Comparison of ENCODE assay signal across 11 mouse cellular contexts in genomic region chr11:5778481-5778880, GRCm38 (mm10). TPM values are rescaled to one million over a fixed set of nuclear protein-coding genes. Genes with fewer than 3 reads are reported as not detected.
DNase-seq lines count a peak whose midpoint lies in the region; TF ChIP-seq lines count a peak whose summit lies in the region.
"Had no signal": no experiment of that assay in that cellular context is flagged by ENCODE, and none has a peak within 500 bp of the region (broad histone marks: within the 10 kb centered on the region; RNA-seq: fewer than 3 reads in every experiment).

No protein-coding gene starts in this region.

- H3K4me3 ChIP-seq in left cerebral cortex, adult 2 months = no peak overlapping the region
- H3K4me3 ChIP-seq: liver, embryonic 15.5 days had no signal

- no peak for DNase-seq in left cerebral cortex, adult 2 months (ENCODE audit: extremely low spot score in 1 of 2, low spot score in 2 of 2)
- no peak for DNase-seq in left cerebral cortex, adult 18-20 months (ENCODE audit: low spot score in 2 of 2)
- DNase-seq in 3T3-L1 (ENCODE audit: low read depth, low spot score) (peak; percentile 27), 416B (ENCODE audit: low read depth) (peak; percentile 55)
- no peak for DNase-seq in brain, embryonic 14.5 days (ENCODE audit: low read depth)
- no peak for DNase-seq in kidney, adult 11 months
- no peak for DNase-seq in kidney, postnatal 14 days
- DNase-seq: adrenal gland, adult 2 months; right cerebral cortex, postnatal 14 days had no signal

- intact Hi-C loops in left cerebral cortex, adult 2 months (cut with DNase I) = no loop called here

- TF ChIP-seq CTCF in left cerebral cortex, adult 2 months (IDR thresholded peaks at IDR 0.05) = peak; percentile 40
- peak; percentile 44; the same call in 1 of the 2 replicates for TF ChIP-seq CTCF in brain, embryonic 14.5 days (IDR thresholded peaks at IDR 0.05; ENCODE audit: borderline replicate concordance, extremely low read depth, insufficient read depth, insufficient read length)

- no peak overlapping the region for H3K27ac ChIP-seq in left cerebral cortex, adult 2 months
- H3K27ac ChIP-seq: hindbrain, embryonic 14.5 days; liver, embryonic 15.5 days had no signal

- TF ChIP-seq POLR2A in brain, embryonic 14.5 days (IDR thresholded peaks at IDR 0.05; ENCODE audit: borderline replicate concordance, extremely low read depth, insufficient read depth, insufficient read length, poor library complexity, severe bottlenecking) = no peak

RNA-seq across cellular contexts. Expression of gene Dbnl, which starts 9.8 kb away (rescaled TPM):
- 10 to 100 TPM; 68.0 to 68.4 TPM for total RNA-seq in left cerebral cortex, adult 2 months (2021)
- total RNA-seq in left cerebral cortex, adult 18-20 months (2021) = 10 to 100 TPM; 69.0 to 70.5 TPM
- 123 TPM in 2 replicates for polyA plus RNA-seq in brain, embryonic 14.5 days (2012; rRNA removed)

RNA-seq across cellular contexts. Expression of gene Urgcp, which starts 16.3 kb away (rescaled TPM):
- 10 to 100 TPM; 67.7 to 71.0 TPM for total RNA-seq in left cerebral cortex, adult 2 months (2021)
- total RNA-seq in left cerebral cortex, adult 18-20 months (2021) = 10 to 100 TPM; 64.2 to 78.5 TPM
- 20.6 and 25.9 TPM in 2 replicates for polyA plus RNA-seq in brain, embryonic 14.5 days (2012; rRNA removed)

RNA-seq across cellular contexts. Expression of gene Pgam2, which starts 25.1 kb away (rescaled TPM):
- total RNA-seq in left cerebral cortex, adult 2 months (2021) = 1 to 10 TPM; 5.4 to 9.5 TPM
- 1 to 10 TPM; 6.2 to 7.1 TPM for total RNA-seq in left cerebral cortex, adult 18-20 months (2021)
- polyA plus RNA-seq in brain, embryonic 14.5 days (2012; rRNA removed) = 0.59 and 0.82 TPM in 2 replicates
- total RNA-seq: adrenal gland, adult 2 months had no signal
- polyA plus RNA-seq: adrenal gland, adult 2 months had no signal

RNA-seq across cellular contexts. Expression of gene Polm, which starts 59.3 kb away (rescaled TPM):
- total RNA-seq in left cerebral cortex, adult 2 months (2021) = 10 to 100 TPM in 1 of 2 experiments, 1 to 10 TPM in 1; 8.6 to 10.5 TPM
- total RNA-seq in left cerebral cortex, adult 18-20 months (2021) = 10 to 100 TPM in 1 of 2 experiments, 1 to 10 TPM in 1; 8.2 to 11.4 TPM
- polyA plus RNA-seq in brain, embryonic 14.5 days (2012; rRNA removed) = 18.9 and 24.5 TPM in 2 replicates

Comparison
In these comparisons a context has a peak if more than half of its experiments do, and no peak if none do; other contexts are left out.
1. DNase-seq: peak in 3T3-L1 (single experiment) and 416B (single experiment); none in left cerebral cortex, adult 2 months (0 of 2), left cerebral cortex, adult 18-20 months (0 of 2), brain, embryonic 14.5 days (single experiment), kidney, adult 11 months (single experiment) and kidney, postnatal 14 days (single experiment).